8 mouse cellular contexts compared by ENCODE assay signal in genomic region chr7:101863415-101863814, GRCm38 (mm10). TPM values are rescaled to one million over a fixed set of nuclear protein-coding genes. Genes with fewer than 3 reads are reported as not detected.
DNase-seq lines count a peak whose midpoint lies in the region; ATAC-seq lines count a peak whose summit lies in the region.

Gene Anapc15 (plus strand): TSS chr7:101863715.

- H3K27ac ChIP-seq in lung, embryonic 16.5 days (ENCODE audit: low read length), result no peak within 1 kb of the TSS
- H3K27ac ChIP-seq in embryonic facial prominence, embryonic 13.5 days, result no peak within 1 kb of the TSS
- H3K27ac ChIP-seq in heart, embryonic 14.5 days (replicated peaks in 1 of 2; ENCODE audit: control insufficient read depth in 1 of 2, insufficient read depth in 1 of 2, low read depth in 2 of 2, low read length in 2 of 2), result no peak within 1 kb of the TSS

- no peak for DNase-seq in lung, adult 18-20 months
- no peak for DNase-seq in left cerebral cortex, postnatal 14 days (ENCODE audit: low spot score in 2 of 2)
- no peak for DNase-seq in retina, postnatal 1 day
- DNase-seq in spleen, postnatal 36 days (ENCODE audit: low spot score in 2 of 2), result no peak

- no peaks in the 10 kb centered on the region for H3K36me3 ChIP-seq in lung, embryonic 16.5 days (ENCODE audit: control insufficient read depth, insufficient read depth, low read length)
- H3K36me3 ChIP-seq in embryonic facial prominence, embryonic 13.5 days, result no peaks in the 10 kb centered on the region
- no peaks in the 10 kb centered on the region for H3K36me3 ChIP-seq in heart, embryonic 14.5 days (ENCODE audit: control insufficient read depth, insufficient read depth, low read length)

- no peaks in the 10 kb centered on the region; the same call in 1 of the 2 replicates for H3K9me3 ChIP-seq in lung, embryonic 16.5 days (ENCODE audit: control insufficient read depth, low read length)
- H3K9me3 ChIP-seq in embryonic facial prominence, embryonic 13.5 days, result no peaks in the 10 kb centered on the region
- no peaks in the 10 kb centered on the region for H3K9me3 ChIP-seq in heart, embryonic 14.5 days (ENCODE audit: control insufficient read depth, low read length)

- H3K4me2 ChIP-seq in lung, embryonic 16.5 days (ENCODE audit: low read depth, low read length), result no peak within 1 kb of the TSS
- H3K4me2 ChIP-seq in embryonic facial prominence, embryonic 13.5 days, result no peak within 1 kb of the TSS
- no peak within 1 kb of the TSS for H3K4me2 ChIP-seq in heart, embryonic 14.5 days (ENCODE audit: low read length)

- intact Hi-C loops in left cerebral cortex, postnatal 14 days (cut with DNase I), result no loop called here

- H3K4me3 ChIP-seq in lung, embryonic 16.5 days (ENCODE audit: low read length), result no peak within 1 kb of the TSS
- no peak within 1 kb of the TSS for H3K4me3 ChIP-seq in embryonic facial prominence, embryonic 13.5 days
- H3K4me3 ChIP-seq in heart, embryonic 14.5 days (ENCODE audit: control insufficient read depth in 1 of 2, insufficient read depth in 1 of 2, low read depth in 1 of 2, low read length in 2 of 2), result no peak within 1 kb of the TSS

- H3K4me1 ChIP-seq in lung, embryonic 16.5 days (replicated peaks; ENCODE audit: control insufficient read depth, insufficient read depth, low read length), result no peaks in the 10 kb centered on the region
- no peaks in the 10 kb centered on the region for H3K4me1 ChIP-seq in embryonic facial prominence, embryonic 13.5 days
- H3K4me1 ChIP-seq in heart, embryonic 14.5 days (ENCODE audit: control insufficient read depth in 2 of 2, insufficient read depth in 2 of 2, low read length in 2 of 2), result peaks cover 7 to 14% of the 10 kb centered on the region in 2 experiments

- 58% methylated on average over 3 of the region's 3 CpGs for WGBS in lung, embryonic 16.5 days
- WGBS in embryonic facial prominence, embryonic 13.5 days, result 69% methylated on average over 3 of the region's 3 CpGs
- 67% methylated on average over 3 of the region's 3 CpGs for WGBS in heart, embryonic 14.5 days

- H3K9ac ChIP-seq in lung, embryonic 16.5 days (ENCODE audit: low read length), result no peak within 1 kb of the TSS
- no peak within 1 kb of the TSS for H3K9ac ChIP-seq in embryonic facial prominence, embryonic 13.5 days
- no peak within 1 kb of the TSS for H3K9ac ChIP-seq in heart, embryonic 14.5 days (ENCODE audit: low read length)

- no peak for ATAC-seq in lung, embryonic 16.5 days (ENCODE audit: low read depth)
- ATAC-seq in embryonic facial prominence, embryonic 13.5 days (ENCODE audit: insufficient number of reproducible peaks, insufficient read depth, low FRiP score, low TSS enrichment, low read depth), result no peak
- no peak for ATAC-seq in heart, embryonic 14.5 days (ENCODE audit: insufficient number of reproducible peaks, insufficient read depth, low FRiP score, low read depth)
- ATAC-seq in monocyte, adult 5-6 weeks (replicated peaks; ENCODE audit: insufficient number of reproducible peaks, low FRiP score, low TSS enrichment, poor library complexity, severe bottlenecking), result no peak

- no peaks in the 10 kb centered on the region for H3K27me3 ChIP-seq in lung, embryonic 16.5 days (ENCODE audit: control insufficient read depth, insufficient read depth, low read depth, low read length)
- no peaks in the 10 kb centered on the region for H3K27me3 ChIP-seq in embryonic facial prominence, embryonic 13.5 days
- H3K27me3 ChIP-seq in heart, embryonic 14.5 days (ENCODE audit: control insufficient read depth, insufficient read depth, low read length), result no peaks in the 10 kb centered on the region

RNA-seq across cellular contexts. Expression of gene Anapc15, which starts in this region (rescaled TPM):
- polyA plus RNA-seq in lung, embryonic 16.5 days (2015; fragmentation: Nextera tagmentation; extraction: Ambion mirVana), result 71.2 and 73.0 TPM in 2 replicates
- 70.3 and 73.4 TPM in 2 replicates for polyA plus RNA-seq in embryonic facial prominence, embryonic 13.5 days (2015; fragmentation: Nextera tagmentation; extraction: Ambion mirVana)
- 52.0 and 53.2 TPM in 2 replicates for polyA plus RNA-seq in heart, embryonic 14.5 days (2014; fragmentation: Nextera tagmentation; extraction: Ambion mirVana)
- total RNA-seq in left cerebral cortex, postnatal 14 days (2021), result 10 to 100 TPM; 29.5 to 32.7 TPM
- 42.5 to 46.2 TPM (median 43.1 TPM) in 3 replicates for total RNA-seq in monocyte, adult 5-6 weeks (2017)
